Mouse (Mus musculus) myocyte (in vitro differentiated cells): ENCODE data around the gene Ap4e1. TPM values are rescaled to one million over a fixed set of nuclear protein-coding genes. Genes with fewer than 3 reads are reported as not detected.

Experiments used
- H3K27me3 ChIP-seq: one replicate; pipeline ENCODE4 v1.6.1; 2011; ENCODE audit not compliant: control insufficient read depth, insufficient read depth, insufficient read length
- H3K36me3 ChIP-seq: one replicate; pipeline ENCODE4 v1.6.1; 2011; ENCODE audit not compliant: control insufficient read depth, insufficient read depth
- H3K4me2 ChIP-seq: one replicate; pipeline ENCODE4 v1.6.1; 2011; ENCODE audit warnings: low read depth, control low read depth
- H3K4me3 ChIP-seq: one replicate; pipeline ENCODE4 v1.5.1; 2011; ENCODE audit warnings: mild to moderate bottlenecking, control low read depth, moderate library complexity
- H3K79me2 ChIP-seq: one replicate; pipeline ENCODE4 v1.6.1; 2011; ENCODE audit not compliant: control insufficient read depth, insufficient read depth
- H3ac ChIP-seq: one replicate; pipeline ENCODE4 v1.6.1; 2011; ENCODE audit not compliant: control insufficient read depth, insufficient read length
- CEBPB ChIP-seq: IDR thresholded peaks from 2 replicates; pipeline ENCODE4 v1.6.1; 2011; ENCODE audit warnings: mild to moderate bottlenecking, moderate library complexity; ENCODE audit not compliant: poor library complexity, insufficient read depth, severe bottlenecking
- E2F4 ChIP-seq: IDR thresholded peaks from one replicate; pipeline ENCODE4 v1.6.1; 2011; ENCODE audit warnings: mild to moderate bottlenecking, control low read depth, moderate library complexity; ENCODE audit not compliant: insufficient read depth
- MAX ChIP-seq: IDR thresholded peaks from one replicate; pipeline ENCODE4 v1.6.1; 2011; ENCODE audit warnings: low read depth, mild to moderate bottlenecking, control low read depth
- MYOD1 ChIP-seq, 3 experiments: IDR thresholded peaks; one replicate each; pipeline ENCODE4 v1.6.1; 2011; ENCODE audit warnings: control low read depth in 2 of 3, low read depth in 2 of 3, mild to moderate bottlenecking in 2 of 3, moderate library complexity in 1 of 3; ENCODE audit not compliant: insufficient read length in 2 of 3, control insufficient read depth in 1 of 3
- MYOG ChIP-seq, 3 experiments: IDR thresholded peaks; one replicate each; pipeline ENCODE4 v1.6.1; 2011; ENCODE audit warnings: control low read depth in 2 of 3, low read depth in 2 of 3, mild to moderate bottlenecking in 2 of 3; ENCODE audit not compliant: insufficient read length in 2 of 3, control insufficient read depth in 1 of 3, insufficient read depth in 1 of 3
- POLR2A ChIP-seq: IDR thresholded peaks from one replicate; pipeline ENCODE4 v1.6.1; 2011; ENCODE audit warnings: low read depth, mild to moderate bottlenecking, control low read depth, moderate library complexity; ENCODE audit not compliant: insufficient read length
- POLR2AphosphoS2 ChIP-seq: IDR thresholded peaks from one replicate; pipeline ENCODE4 v1.6.1; 2011; ENCODE audit warnings: low read depth, control low read depth; ENCODE audit not compliant: insufficient read length
- REST ChIP-seq: IDR thresholded peaks from one replicate; pipeline ENCODE4 v1.6.1; 2011; ENCODE audit warnings: mild to moderate bottlenecking, control low read depth, moderate library complexity; ENCODE audit not compliant: insufficient read depth, insufficient read length
- SRF ChIP-seq: IDR thresholded peaks from one replicate; pipeline ENCODE4 v1.6.1; 2011; ENCODE audit warnings: low read depth; ENCODE audit not compliant: control insufficient read depth, insufficient read length
- TCF12 ChIP-seq: IDR thresholded peaks from one replicate; pipeline ENCODE4 v1.6.1; 2011; ENCODE audit warnings: mild to moderate bottlenecking, control low read depth; ENCODE audit not compliant: poor library complexity, insufficient read depth, severe bottlenecking
- TCF3 ChIP-seq: IDR thresholded peaks from one replicate; pipeline ENCODE4 v1.6.1; 2011; ENCODE audit warnings: low read depth, control low read depth; ENCODE audit not compliant: insufficient read length
- USF1 ChIP-seq: IDR thresholded peaks from one replicate; pipeline ENCODE4 v1.6.1; 2011; ENCODE audit warnings: low read depth, mild to moderate bottlenecking, control low read depth, moderate library complexity
- polyA plus RNA-seq: library from polyadenylated mRNA; unstranded; fragments of >200 nt; fragmentation: generic; extraction: Trizol; gene quantifications from one replicate; pipeline ENCODE4 v1.2.1, GENCODE M21; 2012; ENCODE audit warnings: missing spikeins

The Ap4e1 gene
- polyA plus RNA-seq = 2.3 TPM

DNA sequence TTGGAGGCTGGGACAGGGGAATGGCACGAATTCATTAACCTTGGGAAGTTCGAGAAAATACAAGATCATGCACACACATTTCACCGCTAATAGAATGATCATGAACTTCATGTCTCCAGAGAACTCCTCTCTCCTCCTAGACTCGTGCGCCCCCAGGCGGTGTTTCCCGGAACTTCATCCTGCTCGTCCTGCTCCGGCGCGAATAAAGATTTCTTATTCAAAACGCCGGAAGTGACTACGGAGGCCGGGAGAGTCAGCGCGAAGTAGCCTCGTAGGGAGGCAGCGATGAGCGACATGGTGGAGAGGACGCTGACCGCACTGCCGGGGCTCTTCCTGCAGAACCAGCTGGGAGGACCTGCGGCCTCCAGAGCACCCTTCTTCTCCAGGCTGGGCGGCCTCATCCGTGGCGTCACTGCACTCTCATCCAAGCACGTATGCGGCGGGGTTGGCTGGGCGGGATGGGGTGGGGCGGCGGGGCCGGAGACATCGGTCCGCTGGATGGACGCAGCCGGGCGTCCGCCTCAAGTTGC, at the start of gene Ap4e1:
TSS of gene Ap4e1 (plus strand) at position 249 of the 530 bp plus-strand sequence.
- H3K36me3 ChIP-seq = peaks cover 5% of the 10 kb centered on the region
- peaks cover 19% of the 10 kb centered on the region for H3K79me2 ChIP-seq
- H3K4me3 ChIP-seq = peak within 1 kb of the TSS; percentile 78
- peak within 1 kb of the TSS; percentile 40 for H3ac ChIP-seq
- TF ChIP-seq MYOD1 (IDR thresholded peaks at IDR 0.05; ENCODE audit: control insufficient read depth in 1 of 3, insufficient read length in 2 of 3, low read depth in 2 of 3) (no peak), POLR2A (peak; percentile 96), POLR2AphosphoS2 (peak; percentile 93), E2F4 (peak; percentile 74), SRF (no peak), TCF3 (no peak), MYOG (IDR thresholded peaks at IDR 0.05; ENCODE audit: control insufficient read depth in 1 of 3, insufficient read depth in 1 of 3, insufficient read length in 2 of 3, low read depth in 2 of 3) (peak in 1 of 3 experiments; percentile 12)
- no peaks in the 10 kb centered on the region for H3K27me3 ChIP-seq
- peak within 1 kb of the TSS; percentile 81 for H3K4me2 ChIP-seq

DNA sequence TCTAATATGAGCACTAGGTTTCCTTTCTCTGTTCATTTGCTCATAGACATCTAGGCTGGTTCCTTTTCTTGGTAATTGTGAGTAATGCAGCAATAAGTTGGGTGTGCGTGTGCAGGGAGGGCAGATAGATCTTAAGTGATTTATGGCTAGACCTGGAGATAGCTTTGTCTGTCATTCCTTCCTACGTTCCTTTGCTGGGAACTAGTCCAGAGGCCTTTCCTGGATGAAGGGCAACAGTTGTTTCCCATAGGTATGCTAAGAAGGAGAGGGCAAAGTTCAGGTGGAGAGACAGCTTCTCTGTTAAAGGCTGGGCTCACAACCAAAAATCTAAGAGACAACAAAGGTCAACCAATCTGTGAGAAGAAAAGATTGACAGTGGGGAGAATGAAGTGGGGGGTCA, 46.8 kb upstream of the Ap4e1 start:
- Histone ChIP-seq H3K4me2 (no peak overlapping the region), H3K27me3 (no peaks in the 10 kb centered on the region), H3ac (no peak overlapping the region), H3K36me3 (no peaks in the 10 kb centered on the region), H3K4me3 (no peak overlapping the region), H3K79me2 (no peaks in the 10 kb centered on the region)
- no peak for TF ChIP-seq TCF12
- no peak for TF ChIP-seq CEBPB
- TF ChIP-seq MYOG (IDR thresholded peaks at IDR 0.05; ENCODE audit: control insufficient read depth in 1 of 3, insufficient read depth in 1 of 3, insufficient read length in 2 of 3, low read depth in 2 of 3) = no peak
- TF ChIP-seq E2F4 = no peak
- no peak for TF ChIP-seq TCF3
- no peak for TF ChIP-seq USF1

DNA sequence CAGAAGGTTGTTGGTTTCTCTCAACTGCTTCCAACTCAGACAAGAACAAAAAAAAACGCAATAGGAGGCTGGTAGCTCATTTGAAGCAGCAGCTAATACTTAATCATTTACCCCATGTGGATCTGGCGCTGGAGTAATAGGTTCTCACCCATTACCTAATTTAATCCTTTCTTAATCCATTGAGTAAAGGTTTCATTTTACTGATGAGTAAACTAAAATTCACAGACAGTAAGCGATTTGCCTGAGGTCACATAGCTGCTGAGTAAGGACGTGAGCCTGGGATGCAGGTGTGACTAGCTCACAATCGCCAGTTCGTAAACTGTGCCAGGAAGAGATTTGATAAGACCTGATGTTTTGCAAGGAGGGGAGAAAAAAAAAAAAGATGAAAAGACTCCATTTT, 31.1 kb upstream of the Ap4e1 start:
- Histone ChIP-seq H3K36me3 (no peaks in the 10 kb centered on the region), H3K4me3 (no peak overlapping the region), H3K27me3 (no peaks in the 10 kb centered on the region), H3K79me2 (no peaks in the 10 kb centered on the region), H3ac (no peak overlapping the region), H3K4me2 (no peak overlapping the region)
- TF ChIP-seq REST (no peak), CEBPB (no peak), POLR2AphosphoS2 (no peak), TCF3 (no peak), POLR2A (no peak), TCF12 (no peak), E2F4 (no peak), SRF (no peak), MYOD1 (IDR thresholded peaks at IDR 0.05; ENCODE audit: control insufficient read depth in 1 of 3, insufficient read length in 2 of 3, low read depth in 2 of 3) (no peak), MAX (no peak), USF1 (no peak), MYOG (IDR thresholded peaks at IDR 0.05; ENCODE audit: control insufficient read depth in 1 of 3, insufficient read depth in 1 of 3, insufficient read length in 2 of 3, low read depth in 2 of 3) (no peak)

DNA sequence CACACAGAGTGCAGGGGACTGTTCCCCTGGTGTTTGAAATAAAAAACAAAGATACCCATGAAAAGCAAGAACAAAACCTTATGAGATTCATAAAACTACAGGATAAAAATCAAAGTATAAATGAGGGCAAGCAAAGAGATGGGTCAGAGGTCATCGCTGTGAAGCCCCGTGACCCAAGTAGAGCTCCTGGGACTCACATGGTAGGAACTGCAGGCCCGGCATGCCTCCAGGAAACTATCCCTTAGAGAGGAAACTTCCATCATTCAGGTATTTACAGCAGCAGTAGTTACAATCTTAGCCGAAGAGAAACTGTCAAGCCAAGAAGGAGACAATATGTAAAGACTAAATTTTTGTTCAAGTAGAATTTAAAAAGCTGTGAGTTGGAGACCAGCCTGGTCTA, 25.3 kb upstream of the Ap4e1 start:
- Histone ChIP-seq H3K4me3 (no peak overlapping the region), H3ac (no peak overlapping the region), H3K4me2 (no peak overlapping the region), H3K27me3 (no peaks in the 10 kb centered on the region), H3K36me3 (no peaks in the 10 kb centered on the region), H3K79me2 (no peaks in the 10 kb centered on the region)
- TF ChIP-seq MYOD1 (IDR thresholded peaks at IDR 0.05; ENCODE audit: control insufficient read depth in 1 of 3, insufficient read length in 2 of 3, low read depth in 2 of 3) (no peak), USF1 (no peak), CEBPB (no peak), SRF (no peak), TCF12 (no peak), REST (no peak), POLR2A (no peak), POLR2AphosphoS2 (no peak), E2F4 (no peak), MYOG (IDR thresholded peaks at IDR 0.05; ENCODE audit: control insufficient read depth in 1 of 3, insufficient read depth in 1 of 3, insufficient read length in 2 of 3, low read depth in 2 of 3) (no peak), MAX (no peak), TCF3 (no peak)

DNA sequence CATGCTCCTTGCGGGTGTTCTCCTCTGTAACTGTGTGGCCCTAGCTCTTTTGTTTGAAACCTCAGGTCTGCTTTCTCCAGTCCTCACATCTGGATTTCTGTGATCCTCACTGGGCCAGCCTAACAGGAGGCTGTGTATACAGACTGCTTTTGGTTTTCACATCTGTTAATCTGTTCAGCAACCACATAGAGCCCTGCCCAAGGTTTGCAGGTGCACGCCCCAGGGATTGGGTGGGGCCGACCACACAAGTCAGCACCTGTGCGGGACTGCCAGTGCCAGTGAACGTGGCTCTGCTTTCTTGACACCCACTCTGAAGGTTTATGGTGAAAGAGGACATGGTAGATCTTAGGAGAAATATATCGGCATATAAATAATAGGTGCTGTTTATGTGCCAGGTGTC, 18.6 kb upstream of the Ap4e1 start:
- Histone ChIP-seq H3K36me3 (no peaks in the 10 kb centered on the region), H3K4me2 (no peak overlapping the region), H3K27me3 (no peaks in the 10 kb centered on the region), H3K4me3 (no peak overlapping the region), H3ac (no peak overlapping the region), H3K79me2 (no peaks in the 10 kb centered on the region)
- TF ChIP-seq E2F4 (no peak), MAX (no peak), REST (no peak), USF1 (no peak), CEBPB (no peak), MYOG (IDR thresholded peaks at IDR 0.05; ENCODE audit: control insufficient read depth in 1 of 3, insufficient read depth in 1 of 3, insufficient read length in 2 of 3, low read depth in 2 of 3) (no peak), SRF (no peak), MYOD1 (IDR thresholded peaks at IDR 0.05; ENCODE audit: control insufficient read depth in 1 of 3, insufficient read length in 2 of 3, low read depth in 2 of 3) (no peak), TCF12 (no peak), POLR2A (no peak), POLR2AphosphoS2 (no peak), TCF3 (no peak)
